Mouse (Mus musculus) embryonic facial prominence, embryonic 11.5 days (tissue): ENCODE results near the gene Ism2. TPM values are rescaled to one million over a fixed set of nuclear protein-coding genes. Genes with fewer than 3 reads are reported as not detected.

Source experiments
- ATAC-seq: fragments of 200-750 bp; cut with Nextera tagmentation; replicated peaks from 2 replicates; pipeline ENCODE4 v1.8.0; 2017; ENCODE audit warnings: low read depth; ENCODE audit not compliant: insufficient number of reproducible peaks, low FRiP score, low TSS enrichment
- DNase-seq: peaks from one replicate; pipeline ENCODE4 v3.0.0-alpha.2; 2015; ENCODE audit warnings: low spot score
- H3K27ac ChIP-seq: fragments of 300-500 bp; sonication (generic); replicated peaks from 2 replicates; pipeline ENCODE4 v1.5.1; 2014; ENCODE audit warnings: mild to moderate bottlenecking, low read depth, low read length, control low read depth
- H3K27me3 ChIP-seq: fragments of 300-500 bp; sonication (generic); 2 replicates; pipeline ENCODE4 v1.6.1; 2014; ENCODE audit warnings: mild to moderate bottlenecking, low read length, moderate library complexity, mixed read lengths; ENCODE audit not compliant: control insufficient read depth, insufficient read depth
- H3K36me3 ChIP-seq: fragments of 300-500 bp; sonication (generic); replicated peaks from 2 replicates; pipeline ENCODE4 v1.6.1; 2014; ENCODE audit warnings: low read depth, mild to moderate bottlenecking, low read length, moderate library complexity, mixed read lengths; ENCODE audit not compliant: control insufficient read depth, insufficient read depth
- H3K4me1 ChIP-seq: fragments of 300-500 bp; sonication (generic); 2 replicates; pipeline ENCODE4 v1.6.1; 2014; ENCODE audit warnings: low read length, mixed read lengths; ENCODE audit not compliant: control insufficient read depth, insufficient read depth
- H3K4me2 ChIP-seq: fragments of 300-500 bp; sonication (generic); 2 replicates; pipeline ENCODE4 v1.6.1; 2014; ENCODE audit warnings: low read depth, mild to moderate bottlenecking, control low read depth, low read length, moderate library complexity
- H3K4me3 ChIP-seq: fragments of 300-500 bp; sonication (generic); 2 replicates; pipeline ENCODE4 v1.5.1; 2014; ENCODE audit warnings: low read depth, low read length, control low read depth
- H3K9ac ChIP-seq: fragments of 300-500 bp; sonication (generic); replicated peaks from 2 replicates; pipeline ENCODE4 v1.6.1; 2014; ENCODE audit warnings: mild to moderate bottlenecking, control low read depth, low read length
- H3K9me3 ChIP-seq: fragments of 300-500 bp; sonication (generic); replicated peaks from 2 replicates; pipeline ENCODE4 v1.6.1; 2016; ENCODE audit warnings: mild to moderate bottlenecking, low read length, inconsistent platforms, mixed read lengths; ENCODE audit not compliant: control insufficient read depth
- WGBS: fragments of 180-500 bp; shearing (Covaris S2); extraction: QIAGEN DNeasy Blood & Tissue Kit; methylation state at CpG from one replicate; pipeline ENCODE4 v1.1.7; 2014; 5-methylcytosine and 5-hydroxymethylcytosine counted together
- polyA plus RNA-seq: library from polyadenylated mRNA; unstranded; fragments of >200 nt; fragmentation: Nextera tagmentation; extraction: Ambion mirVana; gene quantifications from 2 replicates; pipeline ENCODE4 v1.2.1, GENCODE M21; 2014

The Ism2 gene
- polyA plus RNA-seq, 1 experiment from 2014 or later = 0.34 TPM

- H3K4me1 ChIP-seq = no peaks in the 10 kb centered on the region
- H3K9ac ChIP-seq = no peak overlapping the region
- ATAC-seq (no peak), DNase-seq (no peak)
- H3K4me2 ChIP-seq = no peak overlapping the region
- WGBS = 86% methylated on average over 5 of the region's 5 CpGs
- H3K27me3 ChIP-seq = no peaks in the 10 kb centered on the region
- no peak overlapping the region for H3K27ac ChIP-seq
- no peaks in the 10 kb centered on the region for H3K9me3 ChIP-seq
- no peaks in the 10 kb centered on the region for H3K36me3 ChIP-seq
- no peak overlapping the region for H3K4me3 ChIP-seq
Measured at GRCm38 (mm10) chr12:87284726-87285125, 14.8 kb downstream of the Ism2 start.

GRCm38 (mm10) chr12:87284268-87284667 lies 15.2 kb downstream of the Ism2 start:
- Histone ChIP-seq H3K4me2 (no peak overlapping the region), H3K27me3 (no peaks in the 10 kb centered on the region), H3K4me1 (no peaks in the 10 kb centered on the region), H3K9ac (no peak overlapping the region), H3K27ac (no peak overlapping the region), H3K4me3 (no peak overlapping the region), H3K9me3 (no peaks in the 10 kb centered on the region), H3K36me3 (no peaks in the 10 kb centered on the region)
- DNase-seq (no peak), ATAC-seq (no peak)
- WGBS = 73% methylated on average over 4 of the region's 4 CpGs

GRCm38 (mm10) chr12:87283706-87284105 lies 15.8 kb downstream of the Ism2 start:
- H3K4me1 ChIP-seq = no peaks in the 10 kb centered on the region
- no peak overlapping the region for H3K4me2 ChIP-seq
- 58% methylated on average over 7 of the region's 7 CpGs for WGBS
- H3K4me3 ChIP-seq = no peak overlapping the region
- H3K27ac ChIP-seq = no peak overlapping the region
- H3K9me3 ChIP-seq = no peaks in the 10 kb centered on the region
- H3K27me3 ChIP-seq = no peaks in the 10 kb centered on the region
- H3K9ac ChIP-seq = no peak overlapping the region
- no peak for ATAC-seq
- DNase-seq = no peak
- no peaks in the 10 kb centered on the region for H3K36me3 ChIP-seq

- H3K4me3 ChIP-seq = no peak overlapping the region
- H3K27ac ChIP-seq = no peak overlapping the region
- no peak overlapping the region for H3K9ac ChIP-seq
- ATAC-seq (no peak), DNase-seq (no peak)
- H3K9me3 ChIP-seq = no peaks in the 10 kb centered on the region
- no peaks in the 10 kb centered on the region for H3K27me3 ChIP-seq
- 88% methylated on average over 4 of the region's 4 CpGs for WGBS
- no peaks in the 10 kb centered on the region for H3K36me3 ChIP-seq
- H3K4me2 ChIP-seq = no peak overlapping the region
- no peaks in the 10 kb centered on the region for H3K4me1 ChIP-seq
Measured at GRCm38 (mm10) chr12:87282743-87283142, 16.8 kb downstream of the Ism2 start.

- H3K4me1 ChIP-seq = no peaks in the 10 kb centered on the region
- no peak for ATAC-seq
- no peak for DNase-seq
- no peaks in the 10 kb centered on the region for H3K36me3 ChIP-seq
- H3K9ac ChIP-seq = no peak overlapping the region
- H3K4me2 ChIP-seq = no peak overlapping the region
- H3K27ac ChIP-seq = no peak overlapping the region
- H3K9me3 ChIP-seq = no peaks in the 10 kb centered on the region
- 73% methylated on average over 1 of the region's 1 CpGs for WGBS
- no peak overlapping the region for H3K4me3 ChIP-seq
- H3K27me3 ChIP-seq = no peaks in the 10 kb centered on the region
Measured at GRCm38 (mm10) chr12:87281766-87282165, 17.7 kb downstream of the Ism2 start.

- Histone ChIP-seq H3K9ac (no peak overlapping the region), H3K4me2 (no peak overlapping the region), H3K27me3 (no peaks in the 10 kb centered on the region), H3K27ac (no peak overlapping the region), H3K36me3 (no peaks in the 10 kb centered on the region; the same call in 1 of the 2 replicates), H3K4me3 (no peak overlapping the region), H3K9me3 (no peaks in the 10 kb centered on the region), H3K4me1 (no peaks in the 10 kb centered on the region)
- DNase-seq (no peak), ATAC-seq (no peak)
- WGBS = 42% methylated on average over 14 of the region's 14 CpGs
Measured at GRCm38 (mm10) chr12:87279879-87280278, 19.6 kb downstream of the Ism2 start.

GRCm38 (mm10) chr12:87279350-87279749 lies 20.2 kb downstream of the Ism2 start:
- H3K36me3 ChIP-seq = no peaks in the 10 kb centered on the region; the same call in 1 of the 2 replicates
- no peak overlapping the region for H3K4me3 ChIP-seq
- WGBS = 66% methylated on average over 3 of the region's 3 CpGs
- no peaks in the 10 kb centered on the region for H3K27me3 ChIP-seq
- ATAC-seq (no peak; the same call in 1 of the 2 replicates), DNase-seq (no peak)
- no peak overlapping the region for H3K27ac ChIP-seq
- no peaks in the 10 kb centered on the region for H3K9me3 ChIP-seq
- H3K9ac ChIP-seq = no peak overlapping the region
- H3K4me1 ChIP-seq = no peaks in the 10 kb centered on the region
- H3K4me2 ChIP-seq = no peak overlapping the region

- no peak overlapping the region for H3K27ac ChIP-seq
- WGBS = 21% methylated on average over 6 of the region's 6 CpGs
- H3K9ac ChIP-seq = no peak overlapping the region
- no peaks in the 10 kb centered on the region for H3K9me3 ChIP-seq
- H3K4me1 ChIP-seq = no peaks in the 10 kb centered on the region
- no peaks in the 10 kb centered on the region for H3K27me3 ChIP-seq
- ATAC-seq (no peak), DNase-seq (peak; percentile 36)
- no peaks in the 10 kb centered on the region; the same call in 1 of the 2 replicates for H3K36me3 ChIP-seq
- no peak overlapping the region for H3K4me2 ChIP-seq
- H3K4me3 ChIP-seq = no peak overlapping the region
Measured at GRCm38 (mm10) chr12:87278118-87278730, 21.3 kb downstream of the Ism2 start.
